Mouse (Mus musculus) layer of hippocampus, adult 9-10 months (tissue): Measurements from ENCODE around the gene Pnliprp1.

Experiments
- DNase-seq: peaks from one replicate; pipeline ENCODE4 v3.0.0; 2022; ENCODE audit warnings: low spot score

The Pnliprp1 gene

DNA sequence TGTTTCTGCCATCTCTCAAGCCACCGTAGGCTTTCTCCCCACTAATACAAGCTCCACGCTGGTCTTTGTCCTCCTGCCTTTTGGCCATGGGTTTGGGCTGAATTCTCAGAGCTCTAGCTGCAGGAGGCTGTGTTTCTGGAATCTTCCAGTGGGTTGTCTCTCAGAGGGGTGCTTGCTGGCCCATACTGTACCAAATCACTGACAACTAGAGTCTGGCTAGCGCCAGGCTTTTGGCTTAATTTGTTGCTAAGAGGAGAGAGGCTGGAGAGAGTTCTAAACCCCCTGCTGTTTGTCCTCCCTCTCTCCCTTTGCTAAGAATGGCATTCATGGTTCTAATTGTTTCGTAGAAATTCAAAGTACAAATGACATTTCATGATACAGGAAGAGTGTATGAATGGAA is 52.9 kb downstream of the Pnliprp1 start:
- no peak for DNase-seq

DNA sequence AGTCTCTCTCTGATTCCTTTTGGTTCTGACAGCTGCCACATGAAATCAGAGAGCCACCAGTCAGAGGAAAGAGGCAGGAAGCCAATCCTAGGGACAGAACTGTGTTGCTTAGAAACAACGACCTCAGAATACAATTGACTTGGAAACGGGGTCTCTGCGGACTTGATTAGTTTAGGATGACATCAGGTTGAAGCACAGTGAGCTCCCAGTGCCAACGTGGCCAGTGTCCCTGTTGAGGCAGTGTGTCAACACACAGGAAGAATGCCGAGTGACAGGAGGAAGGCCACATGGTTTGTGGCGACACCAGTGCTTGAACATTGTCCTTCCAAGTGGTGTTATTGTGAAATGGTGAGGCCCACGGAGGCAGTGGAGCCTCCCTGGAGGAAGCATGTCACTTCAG is 55.3 kb downstream of the Pnliprp1 start:
- peak; percentile 39 for DNase-seq

DNA sequence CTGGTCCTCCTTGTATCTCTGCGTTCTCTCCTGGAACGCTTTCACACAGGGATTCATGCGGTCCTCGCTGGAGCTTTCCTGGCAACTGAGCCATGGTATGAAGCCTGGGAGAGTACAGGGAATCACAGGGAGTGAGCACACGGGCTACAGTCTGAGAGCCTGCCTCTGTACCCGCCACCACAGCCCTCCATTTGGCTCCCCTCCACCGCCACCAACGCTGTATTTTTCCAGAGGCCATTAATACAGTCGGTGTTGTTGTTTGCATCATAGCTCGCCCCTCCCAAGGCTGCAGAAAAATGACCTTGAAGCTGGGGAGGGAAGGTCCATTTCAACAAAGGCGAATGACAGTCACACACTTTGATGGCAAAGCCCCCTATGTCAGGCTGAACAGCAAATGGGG is 60.5 kb downstream of the Pnliprp1 start:
- no peak for DNase-seq
